Comparison of ENCODE assay signal across 8 mouse cellular contexts in genomic region chr7:27838323-27839249, GRCm38 (mm10). TPM values are rescaled to one million over a fixed set of nuclear protein-coding genes. Genes with fewer than 3 reads are reported as not detected.
DNase-seq lines count a peak whose midpoint lies in the region; ATAC-seq lines count a peak whose summit lies in the region.

Zfp59 (plus strand) TSS chr7:27838607.

- no peaks in the 10 kb centered on the region for H3K9me3 ChIP-seq in hindbrain, embryonic 16.5 days (ENCODE audit: control insufficient read depth, low read length)

- H3K27me3 ChIP-seq in hindbrain, embryonic 16.5 days (replicated peaks; ENCODE audit: control insufficient read depth, insufficient read depth, low read length): no peaks in the 10 kb centered on the region

- H3K4me2 ChIP-seq in hindbrain, embryonic 16.5 days (ENCODE audit: low read length): peak within 1 kb of the TSS; percentile 63

- peak; percentile 84 for DNase-seq in T-cell, adult 2 months (ENCODE audit: low spot score)
- DNase-seq in cerebellum, postnatal 36 days: peak; percentile 86 to 87
- peak; percentile 89 to 92 for DNase-seq in frontal cortex, postnatal 36 days (ENCODE audit: low spot score in 2 of 2)
- peak; percentile 85 to 91 for DNase-seq in left cerebral cortex, adult 18-20 months (ENCODE audit: low spot score in 2 of 2)
- peak; percentile 94 for DNase-seq in right cerebral cortex, adult 18-20 months
- peak; percentile 44 for DNase-seq in urinary bladder, postnatal 10 days (ENCODE audit: low spot score)

- H3K79me2 ChIP-seq in macrophage (ENCODE audit: inconsistent target): peaks cover 20% of the 10 kb centered on the region

- no peaks in the 10 kb centered on the region for H3K36me3 ChIP-seq in hindbrain, embryonic 16.5 days (ENCODE audit: control insufficient read depth, insufficient read depth, low read length)
- H3K36me3 ChIP-seq in macrophage (ENCODE audit: inconsistent target): no peaks in the 10 kb centered on the region

- H3K9ac ChIP-seq in hindbrain, embryonic 16.5 days (ENCODE audit: low read depth, low read length): peak within 1 kb of the TSS; percentile 74

- H3K4me1 ChIP-seq in hindbrain, embryonic 16.5 days (ENCODE audit: control insufficient read depth, insufficient read depth, low read depth, low read length): peaks cover 5% of the 10 kb centered on the region

- 4% methylated on average over 34 of the region's 34 CpGs for WGBS in hindbrain, embryonic 16.5 days
- 4% methylated on average over 32 of the region's 34 CpGs for WGBS in macrophage (ENCODE audit: missing documents)

- peak within 1 kb of the TSS; percentile 57 for H3K4me3 ChIP-seq in hindbrain, embryonic 16.5 days (ENCODE audit: low read length)
- peak within 1 kb of the TSS; percentile 59 for H3K4me3 ChIP-seq in macrophage (ENCODE audit: inconsistent target)

- peak within 1 kb of the TSS; percentile 84 for H3K27ac ChIP-seq in hindbrain, embryonic 16.5 days (ENCODE audit: low read depth, low read length)
- peak within 1 kb of the TSS; percentile 52 for H3K27ac ChIP-seq in macrophage

- peak; percentile 98 for ATAC-seq in hindbrain, embryonic 16.5 days

RNA-seq across cellular contexts. Expression of gene Zfp59, which starts in this region (rescaled TPM):
- 9.6 and 10.7 TPM in 2 replicates for polyA plus RNA-seq in hindbrain, embryonic 16.5 days (2015; fragmentation: Nextera tagmentation; extraction: Ambion mirVana)
- 1 to 10 TPM; 5.1 to 5.6 TPM for total RNA-seq in left cerebral cortex, adult 18-20 months (2021)
- total RNA-seq in macrophage (2018; cell fraction: chromatin; rRNA removed): 10 to 100 TPM in 9 of 26 experiments, 1 to 10 TPM in 17; 2.1 to 19.6 (median 8.4) TPM
- total RNA-seq in macrophage (2018; cell fraction: cytosol; rRNA removed): 1 to 10 TPM; 1.2 to 4.9 (median 3.4) TPM
- total RNA-seq in macrophage (2018; cell fraction: nucleus; rRNA removed): 10 to 100 TPM in 2 of 26 experiments, 1 to 10 TPM in 24; 2.0 to 11.2 (median 6.0) TPM
- 3.4 to 4.3 TPM (median 3.6 TPM) in 3 replicates for polyA plus RNA-seq in macrophage (2018)

Comparison
In these comparisons a context has a peak if more than half of its experiments do, and no peak if none do; other contexts are left out.
1. Peak in every context shown above with its lines: DNase-seq, ATAC-seq, H3K4me3 ChIP-seq and H3K27ac ChIP-seq.
2. DNase-seq: peak in every context shown above with its lines; median percentile 94 in right cerebral cortex, adult 18-20 months; 90 in frontal cortex, postnatal 36 days; 88 in left cerebral cortex, adult 18-20 months; 86 in cerebellum, postnatal 36 days; 84 in T-cell, adult 2 months; 44 in urinary bladder, postnatal 10 days.